Mouse (Mus musculus): ENCODE results near the gene Mast4.
A peak's percentile ranks its signal among the peaks of the same experiment; 100 is the strongest.

Gene Mast4

DNA sequence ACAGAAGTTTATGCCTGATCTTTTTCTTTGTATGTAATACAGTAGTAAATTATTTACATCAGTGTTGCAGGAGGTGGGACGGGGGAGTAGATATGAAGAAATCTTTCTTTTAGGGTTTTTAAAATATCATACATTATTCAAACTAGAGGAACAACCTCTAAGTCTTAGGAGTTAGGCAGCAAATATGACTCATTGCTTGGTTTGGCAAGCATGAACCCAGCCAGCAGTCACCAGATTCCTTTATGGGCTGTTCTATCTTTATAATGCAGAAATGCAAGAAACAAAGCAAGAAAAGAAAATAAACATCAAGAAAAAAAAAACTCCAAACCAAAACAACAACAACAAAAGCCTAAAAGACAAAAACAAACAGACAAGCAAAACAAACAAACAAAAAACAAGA, 344.2 kb downstream of the Mast4 start:
- no peak for DNase-seq (ENCODE audit: low read depth, low spot score)

DNA sequence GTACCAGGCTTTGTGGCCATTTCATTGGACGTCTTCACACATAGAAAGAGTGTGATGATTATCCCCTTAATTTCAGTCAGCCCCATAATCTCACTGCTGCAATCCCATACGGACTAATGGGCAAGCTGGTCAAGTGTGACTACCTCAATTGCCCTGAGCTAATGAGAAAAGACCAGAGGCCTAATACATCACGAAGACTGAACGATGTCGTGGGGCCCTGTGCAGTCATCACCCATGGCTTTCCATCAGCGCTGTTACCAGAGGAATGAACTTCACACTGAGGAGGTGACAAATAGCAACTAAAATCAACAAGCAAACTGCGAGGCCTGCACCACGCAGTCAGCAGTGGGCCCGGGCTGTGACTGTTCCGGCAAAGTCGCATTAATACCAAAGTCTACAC, 344.7 kb downstream of the Mast4 start:
- no peak for DNase-seq (ENCODE audit: low read depth, low spot score)

GRCm38 (mm10) chr13:102988976-102989375, 345.3 kb downstream of the Mast4 start:
- DNase-seq (ENCODE audit: low read depth, low spot score) = no peak

GRCm38 (mm10) chr13:102988251-102988895, 345.9 kb downstream of the Mast4 start:
- DNase-seq (ENCODE audit: low read depth, low spot score) = no peak

DNA sequence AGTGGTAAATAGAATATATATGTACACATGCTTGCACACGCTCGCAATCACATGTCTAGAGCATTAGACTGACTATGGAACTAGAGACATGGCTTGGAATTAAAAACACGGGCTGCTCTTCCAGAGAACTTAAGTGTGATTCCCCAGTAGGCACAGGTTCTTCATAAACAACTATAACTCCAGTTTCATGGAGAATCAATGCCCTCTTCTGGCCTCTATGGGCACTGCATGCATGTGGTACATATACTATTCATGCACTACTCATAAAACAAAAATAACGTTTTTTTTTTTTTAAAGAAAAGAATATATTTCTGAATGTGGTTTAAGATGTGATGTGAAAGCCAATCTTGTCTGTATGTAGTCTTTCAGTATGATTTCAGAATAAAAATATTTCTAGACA, 349.7 kb downstream of the Mast4 start:
- peak; percentile 34 for DNase-seq (ENCODE audit: low read depth, low spot score)

DNA sequence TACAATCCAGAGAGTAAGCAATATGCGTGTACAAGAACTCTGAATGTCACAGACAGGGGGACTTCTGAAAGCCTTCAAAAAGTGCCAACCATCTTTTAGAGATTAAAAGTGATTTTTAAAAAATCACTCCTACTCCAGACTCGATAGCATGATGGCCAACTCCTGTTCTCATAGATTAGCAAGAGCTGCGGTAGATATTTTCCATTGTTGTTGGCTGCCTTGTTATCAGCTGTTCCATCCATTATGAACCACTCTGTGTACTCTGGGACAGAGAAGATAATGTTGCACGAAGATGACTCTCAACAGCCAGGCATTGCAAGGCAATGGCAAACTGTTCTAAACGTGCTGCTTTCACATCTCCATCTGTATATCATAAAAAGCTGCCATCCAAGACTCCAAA, 360.4 kb downstream of the Mast4 start:
- DNase-seq (ENCODE audit: low read depth, low spot score) = no peak

- no peak for DNase-seq (ENCODE audit: low read depth, low spot score)
Observed at GRCm38 (mm10) chr13:102963471-102963870, 370.8 kb downstream of the Mast4 start.

GRCm38 (mm10) chr13:102958273-102959270, 375.7 kb downstream of the Mast4 start:
- no peak for DNase-seq (ENCODE audit: low read depth, low spot score)

- DNase-seq (ENCODE audit: low read depth, low spot score) = peak; percentile 87
Observed at GRCm38 (mm10) chr13:102957508-102958272, 376.6 kb downstream of the Mast4 start.

- DNase-seq (ENCODE audit: low read depth, low spot score) = no peak
Observed at GRCm38 (mm10) chr13:102955506-102955905, 378.8 kb downstream of the Mast4 start.

DNA sequence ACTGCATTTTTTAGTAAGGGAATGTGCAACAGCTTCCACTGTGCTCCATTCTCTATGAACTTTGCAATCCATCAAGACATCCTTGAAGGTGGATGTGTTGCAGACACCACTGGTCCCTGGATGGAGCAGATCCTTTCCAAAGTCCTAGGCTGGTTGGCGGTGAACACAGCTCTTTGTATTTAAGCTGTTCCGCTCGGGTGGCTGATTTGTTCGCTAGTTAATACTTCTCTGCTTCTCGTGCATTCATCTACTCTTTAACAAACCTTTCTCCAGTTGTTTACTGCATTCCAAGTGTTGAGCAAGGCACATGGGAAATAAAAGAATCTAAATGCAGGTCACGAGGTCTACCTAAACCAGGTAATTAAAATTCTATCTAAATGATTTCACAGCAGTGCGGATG, 384.5 kb downstream of the Mast4 start:
- no peak for DNase-seq (ENCODE audit: low read depth, low spot score)

- DNase-seq (ENCODE audit: low read depth, low spot score) = no peak
Observed at GRCm38 (mm10) chr13:102948966-102949365, 385.3 kb downstream of the Mast4 start.

GRCm38 (mm10) chr13:102947546-102947945, 386.8 kb downstream of the Mast4 start:
- DNase-seq (ENCODE audit: low read depth, low spot score) = no peak

DNA sequence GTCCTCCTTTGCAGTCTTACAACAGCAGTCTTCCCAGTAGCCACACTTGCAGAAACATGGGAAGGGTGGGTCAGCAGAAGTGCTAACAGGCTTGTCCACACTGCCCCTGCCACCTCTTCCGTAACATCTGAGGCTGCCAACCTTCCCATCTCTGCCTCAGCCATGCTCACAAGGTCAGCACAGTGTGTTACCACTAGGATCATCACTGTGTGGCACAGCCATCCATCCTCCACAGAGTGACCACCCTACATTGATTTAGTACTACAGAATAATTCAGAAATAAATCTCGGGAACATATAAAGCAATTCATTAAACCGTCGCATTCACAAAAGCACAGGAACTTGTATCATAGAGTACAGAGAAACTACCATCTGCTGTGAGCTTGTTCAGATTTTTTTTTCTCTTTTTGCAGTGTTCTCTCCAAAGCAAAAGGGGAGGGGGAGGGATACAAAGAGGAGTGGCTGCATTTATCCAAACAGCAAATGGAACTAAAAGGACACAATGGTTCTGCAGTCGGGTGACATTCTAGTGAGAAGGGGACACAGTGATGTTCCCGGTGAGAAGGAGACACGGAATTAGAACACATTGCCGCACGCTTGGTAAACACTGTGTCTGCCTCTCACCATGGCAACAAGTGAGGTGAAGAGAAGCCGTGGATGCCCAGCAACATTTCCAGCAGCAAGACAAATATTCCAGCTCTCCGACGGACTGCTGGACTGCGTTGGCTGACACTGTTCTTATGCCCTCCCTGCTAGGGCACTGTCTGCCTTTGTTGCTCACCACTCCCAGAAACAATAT, 388.1 kb downstream of the Mast4 start:
- DNase-seq (ENCODE audit: low read depth, low spot score) = no peak

DNA sequence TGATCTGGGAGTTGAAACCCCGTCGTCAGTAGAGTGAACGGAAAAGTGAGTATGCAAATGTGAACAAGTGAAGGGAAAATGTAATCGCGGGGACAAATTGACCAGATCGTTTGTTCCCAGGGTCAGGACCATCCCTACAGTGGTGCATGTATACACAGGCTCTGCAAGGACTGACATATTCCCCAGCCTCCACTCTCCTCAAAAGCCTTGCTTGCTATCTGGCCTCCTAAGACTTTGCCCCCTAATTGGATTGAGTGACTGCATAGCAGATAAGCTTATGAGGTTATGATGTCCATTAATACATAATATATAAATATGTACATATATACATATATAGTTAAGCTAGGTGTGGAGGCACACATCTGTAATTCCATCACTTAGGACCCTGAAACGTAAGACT, 388.8 kb downstream of the Mast4 start:
- DNase-seq (ENCODE audit: low read depth, low spot score) = no peak

DNA sequence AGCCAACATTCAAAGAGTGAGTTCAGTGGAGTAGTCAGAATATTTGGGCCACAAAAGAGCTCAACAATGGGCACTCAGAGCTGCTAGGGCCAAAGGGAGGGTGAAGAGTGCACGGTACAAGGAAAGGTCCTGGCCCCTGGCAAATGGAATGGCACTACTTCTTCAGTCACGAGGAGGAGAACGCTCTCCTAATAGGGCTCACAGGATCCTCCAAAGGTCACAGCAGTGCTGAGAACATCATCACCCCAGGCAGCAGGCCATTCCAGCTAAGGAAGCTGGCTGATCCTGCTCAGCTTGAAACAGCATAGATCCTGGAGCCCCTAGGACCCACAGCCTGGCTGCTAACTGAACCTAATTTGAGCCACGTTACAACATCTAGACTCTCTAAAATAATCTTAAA, 389.8 kb downstream of the Mast4 start:
- DNase-seq (ENCODE audit: low read depth, low spot score) = no peak

DNA sequence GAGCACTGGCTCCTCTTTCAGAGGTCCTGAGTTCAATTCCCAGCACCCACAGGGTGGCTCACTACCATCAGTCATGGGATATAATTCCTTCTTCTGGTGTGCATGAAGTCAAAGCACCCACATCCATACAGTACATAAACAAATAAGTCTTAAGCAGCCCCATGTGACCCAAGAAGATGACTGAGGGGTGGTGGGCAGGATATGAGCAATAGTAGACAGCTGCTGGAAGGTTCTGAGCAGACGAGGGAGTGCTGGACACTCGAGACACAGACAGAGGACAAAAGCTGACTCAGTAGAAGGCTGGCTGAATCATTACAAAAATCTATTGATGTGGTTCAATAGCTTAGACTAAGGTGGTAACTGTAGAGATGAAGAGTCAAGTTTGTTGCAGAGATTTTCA, 391.7 kb downstream of the Mast4 start:
- no peak for DNase-seq (ENCODE audit: low read depth, low spot score)

DNA sequence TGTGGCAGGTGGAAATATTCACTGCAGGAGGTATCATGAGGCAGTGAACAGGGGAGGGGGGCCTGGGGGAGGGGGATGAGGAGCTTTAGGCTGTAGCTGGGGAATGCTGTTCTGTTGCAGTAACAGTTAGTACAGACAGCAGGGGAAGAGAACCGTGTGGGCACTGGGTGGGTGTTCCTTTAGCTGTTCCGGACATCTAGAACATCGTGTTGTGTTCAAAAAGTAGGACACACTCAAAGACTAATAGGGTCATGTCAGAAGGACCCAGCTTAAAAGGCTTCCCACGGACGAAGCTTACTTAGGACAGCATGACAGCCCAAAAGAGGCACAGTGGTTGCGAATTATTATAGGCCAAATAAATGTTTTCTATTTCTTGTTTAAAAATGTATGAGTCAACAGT, 393.8 kb downstream of the Mast4 start:
- no peak for DNase-seq (ENCODE audit: low read depth, low spot score)

- DNase-seq (ENCODE audit: low read depth, low spot score) = no peak
Observed at GRCm38 (mm10) chr13:102936233-102936632, 398.1 kb downstream of the Mast4 start.

- no peak for DNase-seq (ENCODE audit: low read depth, low spot score)
Observed at GRCm38 (mm10) chr13:102935788-102936187, 398.5 kb downstream of the Mast4 start.

GRCm38 (mm10) chr13:102933702-102934101, 400.6 kb downstream of the Mast4 start:
- no peak for DNase-seq (ENCODE audit: low read depth, low spot score)
